Mouse (Mus musculus) kidney, embryonic 16.5 days (tissue): ENCODE results near the gene Il17re. TPM values are rescaled to one million over a fixed set of nuclear protein-coding genes. Genes with fewer than 3 reads are reported as not detected.

ENCODE experiments used
- ATAC-seq: fragments of 200-750 bp; cut with Nextera tagmentation; 2 replicates; pipeline ENCODE4 v1.8.0; 2017; ENCODE audit warnings: moderate TSS enrichment; ENCODE audit not compliant: low FRiP score, low TSS enrichment
- H3K27ac ChIP-seq: fragments of 300-500 bp; sonication (generic); 2 replicates; pipeline ENCODE4 v1.5.1; 2014; ENCODE audit warnings: low read length
- H3K27me3 ChIP-seq: fragments of 300-500 bp; sonication (generic); 2 replicates; pipeline ENCODE4 v1.6.1; 2014; ENCODE audit warnings: low read length, control low read depth, mixed read lengths; ENCODE audit not compliant: insufficient read depth
- H3K36me3 ChIP-seq: fragments of 300-500 bp; sonication (generic); 2 replicates; pipeline ENCODE4 v1.6.1; 2014; ENCODE audit warnings: low read length, control low read depth, mixed read lengths; ENCODE audit not compliant: insufficient read depth
- H3K4me1 ChIP-seq: fragments of 300-500 bp; sonication (generic); 2 replicates; pipeline ENCODE4 v1.6.1; 2014; ENCODE audit warnings: low read length, control low read depth, mixed read lengths; ENCODE audit not compliant: insufficient read depth
- H3K4me2 ChIP-seq: fragments of 300-500 bp; sonication (generic); replicated peaks from 2 replicates; pipeline ENCODE4 v1.6.1; 2014; ENCODE audit warnings: low read depth, low read length
- H3K4me3 ChIP-seq: fragments of 300-500 bp; sonication (generic); 2 replicates; pipeline ENCODE4 v1.5.1; 2014; ENCODE audit warnings: mild to moderate bottlenecking, low read length
- H3K9ac ChIP-seq: fragments of 300-500 bp; sonication (generic); replicated peaks from 2 replicates; pipeline ENCODE4 v1.6.1; 2014; ENCODE audit warnings: low read length
- H3K9me3 ChIP-seq: fragments of 300-500 bp; sonication (generic); 2 replicates; pipeline ENCODE4 v1.6.1; 2016; ENCODE audit warnings: low read length, control low read depth
- WGBS: fragments of 180-500 bp; shearing (Covaris S2); extraction: QIAGEN DNeasy Blood & Tissue Kit; methylation state at CpG from one replicate; pipeline ENCODE4 v1.1.7; 2014; 5-methylcytosine and 5-hydroxymethylcytosine counted together
- polyA plus RNA-seq: library from polyadenylated mRNA; unstranded; fragments of >200 nt; fragmentation: Nextera tagmentation; extraction: Ambion mirVana; gene quantifications from 2 replicates; pipeline ENCODE4 v1.2.1, GENCODE M21; 2015

The Il17re gene
- polyA plus RNA-seq, 1 experiment from 2014 or later = 10.1 TPM

DNA sequence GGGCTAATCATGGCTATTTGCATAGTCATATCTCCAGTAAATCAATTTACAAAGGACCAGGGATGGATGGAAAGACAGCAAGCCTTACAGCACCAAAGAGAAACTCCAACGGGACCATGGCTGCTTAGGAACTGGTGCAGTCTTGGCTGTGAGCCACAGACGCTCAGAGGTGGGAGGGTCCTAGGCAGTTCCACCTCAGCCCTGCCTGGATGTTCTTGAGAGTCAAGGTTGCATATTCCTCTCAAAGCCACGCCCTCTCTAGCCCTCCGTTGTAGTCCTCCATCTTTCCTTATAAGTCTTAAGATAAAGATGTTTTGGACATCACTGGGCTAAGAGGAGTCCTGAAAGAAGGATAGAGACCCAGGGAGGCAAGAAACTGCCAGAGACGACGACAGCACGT lies 5.8 kb downstream of the Il17re start:
- Histone ChIP-seq H3K4me2 (no peak overlapping the region), H3K9me3 (no peaks in the 10 kb centered on the region), H3K4me1 (0 out of 2 replicates have a peak, but pooled peaks cover 3% of the 10 kb centered on the region), H3K27ac (no peak overlapping the region), H3K36me3 (no peaks in the 10 kb centered on the region), H3K4me3 (no peak overlapping the region), H3K27me3 (no peaks in the 10 kb centered on the region), H3K9ac (no peak overlapping the region)
- ATAC-seq = no peak
- WGBS = 69% methylated on average over 7 of the region's 7 CpGs

DNA sequence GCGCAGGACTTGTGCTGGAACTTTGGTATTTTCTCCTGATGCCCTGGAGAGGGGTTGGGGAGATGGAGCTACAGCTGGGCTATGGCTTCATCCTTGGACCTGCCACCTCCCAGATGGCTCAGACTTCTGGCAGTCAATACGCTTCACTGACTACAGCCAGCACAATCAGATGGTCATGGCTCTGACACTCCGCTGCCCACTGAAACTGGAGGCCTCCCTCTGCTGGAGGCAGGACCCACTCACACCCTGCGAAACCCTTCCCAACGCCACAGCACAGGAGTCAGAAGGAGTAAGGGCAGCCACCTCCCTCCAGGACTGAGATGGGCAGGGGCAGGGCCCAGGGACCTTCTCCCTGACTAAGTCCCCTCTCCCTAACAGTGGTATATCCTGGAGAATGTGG lies 7.3 kb downstream of the Il17re start:
- no peak overlapping the region for H3K9ac ChIP-seq
- no peaks in the 10 kb centered on the region for H3K36me3 ChIP-seq
- H3K4me1 ChIP-seq = peaks cover 12% of the 10 kb centered on the region; the same call in 1 of the 2 replicates
- no peaks in the 10 kb centered on the region for H3K9me3 ChIP-seq
- no peak overlapping the region for H3K4me3 ChIP-seq
- peak; percentile 62; the same call in 1 of the 2 replicates for ATAC-seq
- no peak overlapping the region for H3K27ac ChIP-seq
- H3K27me3 ChIP-seq = peaks cover 5% of the 10 kb centered on the region; the same call in 1 of the 2 replicates
- no peak overlapping the region for H3K4me2 ChIP-seq
- 34% methylated on average over 5 of the region's 5 CpGs for WGBS

- no peak overlapping the region for H3K4me3 ChIP-seq
- no peaks in the 10 kb centered on the region for H3K36me3 ChIP-seq
- 67% methylated on average over 3 of the region's 3 CpGs for WGBS
- no peak overlapping the region for H3K27ac ChIP-seq
- H3K9me3 ChIP-seq = no peaks in the 10 kb centered on the region
- H3K27me3 ChIP-seq = peaks cover 5% of the 10 kb centered on the region; the same call in 1 of the 2 replicates
- H3K9ac ChIP-seq = peak overlapping the region; percentile 37; the same call in 1 of the 2 replicates
- no peak overlapping the region for H3K4me2 ChIP-seq
- ATAC-seq = no peak
- peaks cover 28% of the 10 kb centered on the region for H3K4me1 ChIP-seq
Observed at GRCm38 (mm10) chr6:113468512-113468911, 10.2 kb downstream of the Il17re start.

DNA sequence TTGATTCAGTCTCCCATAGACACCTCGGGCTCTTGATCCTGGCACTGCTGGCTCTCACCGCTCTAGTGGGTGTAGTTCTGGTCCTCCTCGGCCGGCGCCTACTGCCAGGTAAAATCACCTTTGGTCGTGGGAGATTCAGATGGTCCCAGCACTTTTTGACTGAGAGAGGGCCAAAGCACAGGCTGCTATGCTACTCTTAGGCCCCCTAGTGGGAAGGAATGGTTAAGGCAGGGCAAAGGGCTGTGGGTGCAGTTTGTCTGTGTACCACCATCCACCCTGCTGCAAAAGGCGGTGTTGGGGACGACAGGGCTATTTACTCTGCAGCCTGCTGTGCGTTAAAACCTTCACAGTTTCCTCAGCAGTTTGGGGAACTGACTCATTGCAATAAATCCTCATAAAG lies 10.7 kb downstream of the Il17re start:
- Histone ChIP-seq H3K27me3 (peaks cover 5% of the 10 kb centered on the region; the same call in 1 of the 2 replicates), H3K36me3 (no peaks in the 10 kb centered on the region), H3K9me3 (no peaks in the 10 kb centered on the region), H3K4me1 (peaks cover 28% of the 10 kb centered on the region), H3K9ac (peak overlapping the region; percentile 63), H3K4me3 (peak overlapping the region; percentile 37), H3K27ac (no peak overlapping the region), H3K4me2 (peak overlapping the region; percentile 73)
- peak; percentile 64 for ATAC-seq
- WGBS = 6% methylated on average over 9 of the region's 9 CpGs

DNA sequence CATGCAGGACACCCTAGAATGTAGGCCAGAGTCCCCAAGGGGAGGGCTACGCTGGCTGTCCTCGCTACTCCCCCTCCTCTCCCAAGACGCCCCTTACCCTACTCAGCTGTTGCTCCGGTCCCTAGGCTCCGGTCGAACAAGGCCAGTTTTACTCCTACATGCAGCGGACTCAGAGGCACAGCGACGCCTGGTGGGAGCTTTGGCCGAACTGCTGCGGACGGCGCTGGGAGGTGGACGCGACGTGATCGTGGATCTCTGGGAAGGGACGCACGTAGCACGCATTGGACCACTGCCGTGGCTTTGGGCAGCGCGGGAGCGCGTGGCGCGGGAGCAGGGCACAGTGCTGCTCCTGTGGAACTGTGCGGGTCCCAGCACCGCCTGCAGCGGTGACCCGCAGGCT lies 11.1 kb downstream of the Il17re start:
- H3K4me1 ChIP-seq = peaks cover 28% of the 10 kb centered on the region
- H3K4me3 ChIP-seq = peak overlapping the region; percentile 37
- H3K4me2 ChIP-seq = peak overlapping the region; percentile 73
- peaks cover 5% of the 10 kb centered on the region; the same call in 1 of the 2 replicates for H3K27me3 ChIP-seq
- ATAC-seq = peak; percentile 52
- H3K9me3 ChIP-seq = no peaks in the 10 kb centered on the region
- no peak overlapping the region for H3K27ac ChIP-seq
- H3K36me3 ChIP-seq = no peaks in the 10 kb centered on the region
- WGBS = 1% methylated on average over 31 of the region's 31 CpGs
- H3K9ac ChIP-seq = peak overlapping the region; percentile 63

DNA sequence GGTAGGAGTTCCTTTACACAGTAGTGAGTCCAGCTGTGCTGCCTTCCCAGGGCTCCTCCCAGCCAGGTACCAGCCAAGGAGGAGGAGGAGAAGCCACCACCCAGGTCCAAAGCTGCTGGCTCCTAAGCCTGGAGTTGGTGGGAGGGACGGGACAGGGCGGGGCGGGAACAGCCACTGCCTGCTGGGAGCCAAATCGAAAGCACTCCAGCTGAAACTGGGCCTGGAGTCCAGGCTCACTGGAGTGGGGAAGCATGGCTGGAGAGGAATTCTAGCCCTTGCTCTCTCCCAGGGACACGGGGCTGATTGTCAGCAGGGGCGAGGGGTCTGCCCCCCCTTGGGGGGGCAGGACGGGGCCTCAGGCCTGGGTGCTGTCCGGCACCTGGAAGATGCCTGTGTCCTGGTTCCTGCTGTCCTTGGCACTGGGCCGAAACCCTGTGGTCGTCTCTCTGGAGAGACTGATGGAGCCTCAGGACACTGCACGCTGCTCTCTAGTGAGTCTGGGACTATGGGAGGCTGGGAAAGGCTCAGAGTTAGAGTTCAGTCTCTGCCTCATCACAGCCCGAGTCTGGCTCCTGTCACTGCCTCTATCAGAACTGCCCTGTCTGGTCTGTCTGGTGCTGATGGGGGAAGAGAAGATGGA lies 13.1 kb downstream of the Il17re start, which contains the start of gene Il17rc:
Gene Il17rc, plus strand, starts transcription at position 131 of the 640 bp plus-strand sequence.
- ATAC-seq = peak; percentile 76
- Histone ChIP-seq H3K36me3 (no peaks in the 10 kb centered on the region), H3K4me2 (peak within 1 kb of the TSS; percentile 62), H3K4me3 (peak within 1 kb of the TSS; percentile 40), H3K4me1 (peaks cover 28% of the 10 kb centered on the region), H3K27ac (peak within 1 kb of the TSS; percentile 78), H3K9me3 (no peaks in the 10 kb centered on the region), H3K27me3 (peaks cover 5% of the 10 kb centered on the region; the same call in 1 of the 2 replicates), H3K9ac (peak within 1 kb of the TSS; percentile 73)
- WGBS = 20% methylated on average over 12 of the region's 12 CpGs

DNA sequence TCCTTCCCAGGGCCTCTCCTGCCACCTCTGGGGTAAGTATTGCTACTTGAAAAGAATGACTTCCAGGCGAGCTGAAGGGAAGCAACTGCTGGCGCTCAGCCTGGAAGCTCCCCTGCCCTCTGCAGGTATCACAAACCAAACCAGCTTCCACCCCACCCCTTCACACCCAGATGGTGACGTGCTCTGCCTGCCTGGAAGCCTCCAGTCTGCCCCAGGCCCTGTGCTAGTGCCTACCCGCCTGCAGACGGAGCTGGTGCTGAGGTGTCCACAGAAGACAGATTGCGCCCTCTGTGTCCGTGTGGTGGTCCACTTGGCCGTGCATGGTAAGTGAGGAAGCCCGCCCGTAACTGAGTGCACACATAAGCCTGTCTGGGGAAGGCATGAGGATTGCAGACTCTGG lies 13.8 kb downstream of the Il17re start:
- peak overlapping the region; percentile 62 for H3K4me2 ChIP-seq
- peaks cover 28% of the 10 kb centered on the region for H3K4me1 ChIP-seq
- 75% methylated on average over 10 of the region's 10 CpGs for WGBS
- H3K27me3 ChIP-seq = peaks cover 5% of the 10 kb centered on the region
- peak overlapping the region; percentile 73; the same call in 1 of the 2 replicates for H3K9ac ChIP-seq
- H3K36me3 ChIP-seq = no peaks in the 10 kb centered on the region
- no peak for ATAC-seq
- H3K27ac ChIP-seq = peak overlapping the region; percentile 78; the same call in 1 of the 2 replicates
- H3K4me3 ChIP-seq = no peak overlapping the region
- H3K9me3 ChIP-seq = no peaks in the 10 kb centered on the region

GRCm38 (mm10) chr6:113473246-113473645 lies 15.0 kb downstream of the Il17re start:
- H3K4me2 ChIP-seq = no peak overlapping the region
- H3K4me3 ChIP-seq = no peak overlapping the region
- H3K9ac ChIP-seq = no peak overlapping the region
- H3K9me3 ChIP-seq = no peaks in the 10 kb centered on the region
- H3K4me1 ChIP-seq = peaks cover 28% of the 10 kb centered on the region
- WGBS = 68% methylated on average over 2 of the region's 2 CpGs
- ATAC-seq = no peak
- peaks cover 5% of the 10 kb centered on the region for H3K27me3 ChIP-seq
- no peak overlapping the region for H3K27ac ChIP-seq
- no peaks in the 10 kb centered on the region for H3K36me3 ChIP-seq

DNA sequence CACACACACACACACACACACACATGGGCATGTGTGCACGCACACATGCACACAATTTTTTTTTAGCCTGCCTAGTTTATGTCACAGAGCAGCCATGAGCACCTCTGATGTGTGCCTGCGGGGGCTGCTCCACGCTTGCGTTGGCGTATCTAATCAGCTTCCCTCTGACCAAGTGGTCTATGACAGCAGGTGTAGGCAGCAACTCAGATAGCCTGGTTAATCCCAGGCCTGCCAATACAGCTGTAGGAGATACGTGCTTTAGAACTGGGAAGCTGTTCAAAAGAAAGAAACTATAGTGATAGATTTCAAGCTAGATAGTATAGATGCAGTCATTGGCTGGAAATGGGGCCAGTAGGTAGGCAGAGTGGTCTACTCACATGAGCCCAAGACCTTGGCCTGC lies 15.4 kb downstream of the Il17re start:
- Histone ChIP-seq H3K36me3 (no peaks in the 10 kb centered on the region), H3K27ac (no peak overlapping the region), H3K9ac (no peak overlapping the region), H3K4me1 (peaks cover 28% of the 10 kb centered on the region), H3K4me2 (no peak overlapping the region), H3K9me3 (no peaks in the 10 kb centered on the region), H3K27me3 (peaks cover 5% of the 10 kb centered on the region), H3K4me3 (no peak overlapping the region)
- WGBS = 79% methylated on average over 6 of the region's 6 CpGs
- ATAC-seq = no peak

- Histone ChIP-seq H3K27me3 (peaks cover 16% of the 10 kb centered on the region; the same call in 1 of the 2 replicates), H3K9ac (no peak overlapping the region), H3K36me3 (no peaks in the 10 kb centered on the region), H3K27ac (no peak overlapping the region), H3K4me1 (peaks cover 13% of the 10 kb centered on the region; the same call in 1 of the 2 replicates), H3K4me2 (no peak overlapping the region), H3K9me3 (no peaks in the 10 kb centered on the region), H3K4me3 (no peak overlapping the region)
- 30% methylated on average over 7 of the region's 7 CpGs for WGBS
- ATAC-seq = no peak
Observed at GRCm38 (mm10) chr6:113477353-113477752, 19.1 kb downstream of the Il17re start.
